ENCODE assay signal across 8 mouse cellular contexts in the genomic region with DNA sequence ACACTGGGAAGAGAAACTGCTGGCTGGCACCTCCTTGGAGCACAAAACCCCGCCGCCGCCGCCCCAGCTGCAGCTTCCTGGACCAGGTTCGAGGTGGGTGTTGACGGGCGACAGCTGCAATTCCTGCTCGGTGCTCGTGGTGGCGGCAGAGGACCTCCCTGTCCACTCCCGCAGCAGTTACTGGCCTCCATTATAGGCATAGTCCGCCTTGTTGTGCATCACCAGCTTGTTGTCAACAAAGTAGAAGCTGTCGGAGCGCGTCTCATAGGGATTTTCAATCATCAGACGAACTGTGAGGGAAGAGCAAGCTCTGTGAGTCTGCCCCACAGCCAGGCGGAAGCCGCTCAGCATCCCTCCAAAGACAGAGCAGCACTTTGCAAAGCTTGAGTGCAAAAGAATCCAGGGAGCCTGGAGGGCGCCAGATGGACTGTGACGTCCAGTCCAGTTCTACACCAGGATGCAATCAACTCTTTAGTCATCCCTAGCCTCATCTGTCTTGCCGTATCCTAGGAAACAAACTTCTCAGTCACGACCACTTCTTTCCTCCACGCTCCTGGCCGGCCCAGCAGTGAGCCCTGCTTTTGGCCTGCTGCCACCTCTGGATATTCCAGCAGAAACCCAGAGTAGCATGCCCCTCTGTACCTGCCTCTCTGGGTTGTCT. TPM values are rescaled to one million over a fixed set of nuclear protein-coding genes. Genes with fewer than 3 reads are reported as not detected.
DNase-seq lines count a peak whose midpoint lies in the region; ATAC-seq and TF ChIP-seq lines count a peak whose summit lies in the region.

No protein-coding gene starts in this region.

- no peak for TF ChIP-seq POLR2A in small intestine, adult 2 months (IDR thresholded peaks at IDR 0.05; ENCODE audit: low read depth, low read length)

- H3K9me3 ChIP-seq in intestine, postnatal 0 days (ENCODE audit: control insufficient read depth): no peaks in the 10 kb centered on the region
- no peaks in the 10 kb centered on the region for H3K9me3 ChIP-seq in midbrain, embryonic 12.5 days

- intact Hi-C loops in gastrocnemius, postnatal 36 days (cut with DNase I): loop anchor here (1.0 to 5.0 kb wide), 2 partner anchors 38 to 112 kb away; a partner anchor contains a TSS
- intact Hi-C loops in left cerebral cortex, postnatal 36 days (cut with DNase I): loop anchor here (2.0 kb wide), 3 partner anchors 33 to 109 kb away; a partner anchor contains a TSS

- H3K36me3 ChIP-seq in intestine, postnatal 0 days (ENCODE audit: control insufficient read depth, insufficient read depth): peaks cover 58% of the 10 kb centered on the region
- H3K36me3 ChIP-seq in midbrain, embryonic 12.5 days: peaks cover 74% of the 10 kb centered on the region
- H3K36me3 ChIP-seq in small intestine, adult 2 months (ENCODE audit: control insufficient read depth, insufficient read depth, low read length): peaks cover 33% of the 10 kb centered on the region

- ATAC-seq in intestine, postnatal 0 days: peak; percentile 73
- no peak for ATAC-seq in midbrain, embryonic 12.5 days (ENCODE audit: low FRiP score, low read depth)

- H3K4me2 ChIP-seq in intestine, postnatal 0 days (replicated peaks; ENCODE audit: low read depth): 0 out of 2 replicates have a peak overlapping the region, but pooled peaks have one; percentile 10
- H3K4me2 ChIP-seq in midbrain, embryonic 12.5 days (replicated peaks): no peak overlapping the region; the same call in 1 of the 2 replicates

- no peaks in the 10 kb centered on the region for H3K4me1 ChIP-seq in intestine, postnatal 0 days (replicated peaks; ENCODE audit: control insufficient read depth, insufficient read depth, low read length)
- H3K4me1 ChIP-seq in midbrain, embryonic 12.5 days: peaks cover 5% of the 10 kb centered on the region; the same call in 1 of the 2 replicates
- H3K4me1 ChIP-seq in small intestine, adult 2 months (ENCODE audit: control insufficient read depth, insufficient read depth, insufficient read length, low read length): peaks cover 4% of the 10 kb centered on the region

- no peak overlapping the region for H3K4me3 ChIP-seq in intestine, postnatal 0 days (ENCODE audit: low read depth, low read length)
- no peak overlapping the region for H3K4me3 ChIP-seq in midbrain, embryonic 12.5 days
- no peak overlapping the region for H3K4me3 ChIP-seq in small intestine, adult 2 months (ENCODE audit: low read depth, low read length)

- H3K9ac ChIP-seq in intestine, postnatal 0 days (ENCODE audit: low read depth, low read length): no peak overlapping the region
- no peak overlapping the region for H3K9ac ChIP-seq in midbrain, embryonic 12.5 days (replicated peaks)

- no peaks in the 10 kb centered on the region for H3K27me3 ChIP-seq in intestine, postnatal 0 days (replicated peaks; ENCODE audit: control insufficient read depth, insufficient read depth, low read length)
- no peaks in the 10 kb centered on the region for H3K27me3 ChIP-seq in midbrain, embryonic 12.5 days
- no peaks in the 10 kb centered on the region for H3K27me3 ChIP-seq in small intestine, adult 2 months (ENCODE audit: control insufficient read depth, insufficient read depth, low read length)

- peak; percentile 67 for DNase-seq in 3134 (ENCODE audit: extremely low read depth, insufficient read length, low spot score)
- DNase-seq in adrenal gland, adult 8-10 months: peak; percentile 71
- peak; percentile 58 for DNase-seq in embryo, embryonic 11.5 days (ENCODE audit: low read depth, low spot score)
- peak; percentile 80 to 83 for DNase-seq in gastrocnemius, postnatal 36 days
- DNase-seq in left cerebral cortex, postnatal 36 days (ENCODE audit: low spot score in 2 of 2): peak; percentile 89 to 91

- WGBS in intestine, postnatal 0 days: 25% methylated on average over 24 of the region's 24 CpGs
- WGBS in midbrain, embryonic 12.5 days: 30% methylated on average over 24 of the region's 24 CpGs
- WGBS in small intestine, adult 2 months: 28% methylated on average over 24 of the region's 24 CpGs

- peak; percentile 98 for TF ChIP-seq CTCF in intestine, postnatal 0 days (IDR thresholded peaks at IDR 0.05; ENCODE audit: low read depth)
- peak; percentile 84 for TF ChIP-seq CTCF in small intestine, adult 2 months (IDR thresholded peaks at IDR 0.05; ENCODE audit: extremely low read depth, insufficient read length, insufficient replicate concordance, low read depth, low read length)

- 0 out of 2 replicates have a peak overlapping the region, but pooled peaks have one; percentile 1 for H3K27ac ChIP-seq in intestine, postnatal 0 days (ENCODE audit: low read depth, low read length)
- H3K27ac ChIP-seq in midbrain, embryonic 12.5 days (replicated peaks): peak overlapping the region; percentile 8; the same call in 1 of the 2 replicates
- no peak overlapping the region for H3K27ac ChIP-seq in small intestine, adult 2 months (ENCODE audit: insufficient read depth, low read depth, low read length)

RNA-seq across cellular contexts. Expression of a gene that starts 6.2 kb away (rescaled TPM):
- total RNA-seq in adrenal gland, adult 8-10 months (2022): 100 to 1,000 TPM; 122 to 219 (median 173) TPM
- total RNA-seq in gastrocnemius, postnatal 36 days (2021): 10 to 100 TPM; 68.8 to 71.7 TPM
- 100 and 113 TPM in 2 replicates for polyA plus RNA-seq in intestine, postnatal 0 days (2015; fragmentation: Nextera tagmentation; extraction: Ambion mirVana)
- 1 to 10 TPM; 7.5 TPM for total RNA-seq in left cerebral cortex, postnatal 36 days (2021)
- 38.1 and 38.5 TPM in 2 replicates for polyA plus RNA-seq in midbrain, embryonic 12.5 days (2016; fragmentation: Nextera tagmentation; extraction: Ambion mirVana)
- polyA plus RNA-seq in small intestine, adult 2 months (2012; rRNA removed): 63.3 and 95.9 TPM in 2 replicates

RNA-seq across cellular contexts. Expression of a gene that starts 9.4 kb away (rescaled TPM):
- 10 to 100 TPM; 38.8 to 51.9 (median 45.7) TPM for total RNA-seq in adrenal gland, adult 8-10 months (2022)
- 1 to 10 TPM; 8.5 to 9.0 TPM for total RNA-seq in gastrocnemius, postnatal 36 days (2021)
- 10.1 and 12.2 TPM in 2 replicates for polyA plus RNA-seq in intestine, postnatal 0 days (2015; fragmentation: Nextera tagmentation; extraction: Ambion mirVana)
- 10 to 100 TPM; 25.1 to 29.1 TPM for total RNA-seq in left cerebral cortex, postnatal 36 days (2021)
- polyA plus RNA-seq in midbrain, embryonic 12.5 days (2016; fragmentation: Nextera tagmentation; extraction: Ambion mirVana): 62.3 and 65.9 TPM in 2 replicates
- polyA plus RNA-seq in small intestine, adult 2 months (2012; rRNA removed): 16.9 and 26.5 TPM in 2 replicates

RNA-seq across cellular contexts. Expression of a gene that starts 27.2 kb away (rescaled TPM):
- total RNA-seq in adrenal gland, adult 8-10 months (2022): not detected
- not detected for total RNA-seq in gastrocnemius, postnatal 36 days (2021)
- polyA plus RNA-seq in intestine, postnatal 0 days (2015; fragmentation: Nextera tagmentation; extraction: Ambion mirVana): 13.8 and 17.0 TPM in 2 replicates
- not detected for total RNA-seq in left cerebral cortex, postnatal 36 days (2021)
- polyA plus RNA-seq in midbrain, embryonic 12.5 days (2016; fragmentation: Nextera tagmentation; extraction: Ambion mirVana): 25.3 and 31.3 TPM in 2 replicates
- not detected in 2 replicates for polyA plus RNA-seq in small intestine, adult 2 months (2012; rRNA removed)

RNA-seq across cellular contexts. Expression of a gene that starts 32.6 kb away (rescaled TPM):
- total RNA-seq in adrenal gland, adult 8-10 months (2022): 100 to 1,000 TPM; 207 to 274 (median 239) TPM
- 100 to 1,000 TPM; 163 to 241 TPM for total RNA-seq in gastrocnemius, postnatal 36 days (2021)
- 56.7 and 59.7 TPM in 2 replicates for polyA plus RNA-seq in intestine, postnatal 0 days (2015; fragmentation: Nextera tagmentation; extraction: Ambion mirVana)
- 10 to 100 TPM; 68.2 to 91.7 TPM for total RNA-seq in left cerebral cortex, postnatal 36 days (2021)
- 50.0 and 57.1 TPM in 2 replicates for polyA plus RNA-seq in midbrain, embryonic 12.5 days (2016; fragmentation: Nextera tagmentation; extraction: Ambion mirVana)
- polyA plus RNA-seq in small intestine, adult 2 months (2012; rRNA removed): 56.0 and 78.3 TPM in 2 replicates

Comparison
In these comparisons a context has a peak if more than half of its experiments do, and no peak if none do; other contexts are left out.
1. RNA of a gene that starts 6.2 kb away (total RNA-seq): 122 to 219 TPM in adrenal gland, adult 8-10 months and 68.8 to 71.7 TPM in gastrocnemius, postnatal 36 days; 7.5 TPM in left cerebral cortex, postnatal 36 days; every median in the first group is over 4 times any median in the second.
2. Peak in every context shown above with its lines, with median percentiles within 50 percentile points of each other: DNase-seq.